In the genomic region with DNA sequence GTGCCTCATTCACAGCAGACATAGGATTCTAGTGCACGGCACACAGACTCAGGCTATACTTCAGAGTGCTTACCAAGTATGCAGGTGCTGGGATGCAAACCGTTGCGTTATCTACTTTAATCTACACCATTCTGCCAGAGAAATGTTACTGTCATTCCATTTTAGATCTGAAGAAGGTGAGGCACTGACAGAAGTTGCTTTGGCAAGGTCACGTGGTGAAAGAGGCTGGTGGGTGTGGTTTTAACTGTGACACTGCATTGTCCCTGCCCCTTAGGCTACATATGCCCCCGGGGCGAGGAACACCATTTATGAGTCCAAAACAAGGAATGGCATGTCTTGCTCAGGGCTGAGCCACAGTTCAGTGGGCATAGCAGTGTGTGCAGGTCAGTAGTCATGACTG, we compare ENCODE assay signal across 9 mouse cellular contexts. TPM values are rescaled to one million over a fixed set of nuclear protein-coding genes. Genes with fewer than 3 reads are reported as not detected.
DNase-seq lines count a peak whose midpoint lies in the region; ATAC-seq and TF ChIP-seq lines count a peak whose summit lies in the region.
"Had no signal": no experiment of that assay in that cellular context is flagged by ENCODE, and none has a peak within 500 bp of the region (broad histone marks: within the 10 kb centered on the region; RNA-seq: fewer than 3 reads in every experiment).

No protein-coding gene starts in this region.

- no peak for ATAC-seq in kidney, postnatal 0 days (replicated peaks; ENCODE audit: low FRiP score, low read depth)
- ATAC-seq in embryonic facial prominence, embryonic 13.5 days (ENCODE audit: insufficient number of reproducible peaks, insufficient read depth, low FRiP score, low TSS enrichment, low read depth), result no peak

- H3K4me1 ChIP-seq in kidney, postnatal 0 days (replicated peaks; ENCODE audit: insufficient read depth, low read length), result peaks cover 26% of the 10 kb centered on the region
- H3K4me1 ChIP-seq in embryonic facial prominence, embryonic 13.5 days, result peaks cover 92% of the 10 kb centered on the region
- peaks cover 39% of the 10 kb centered on the region; the same call in 1 of the 2 replicates for H3K4me1 ChIP-seq in small intestine, adult 2 months (ENCODE audit: control insufficient read depth, insufficient read depth, insufficient read length, low read length)

- H3K4me3 ChIP-seq in kidney, postnatal 0 days (replicated peaks; ENCODE audit: low read depth, low read length), result no peak overlapping the region
- no peak overlapping the region for H3K4me3 ChIP-seq in embryonic facial prominence, embryonic 13.5 days
- no peak overlapping the region for H3K4me3 ChIP-seq in small intestine, adult 2 months (ENCODE audit: low read depth, low read length)
- H3K4me3 ChIP-seq: neural tube, embryonic 13.5 days had no signal

- no peak overlapping the region for H3K9ac ChIP-seq in kidney, postnatal 0 days (ENCODE audit: low read depth, low read length)
- H3K9ac ChIP-seq in embryonic facial prominence, embryonic 13.5 days, result no peak overlapping the region
- H3K9ac ChIP-seq: neural tube, embryonic 13.5 days had no signal

- no peak overlapping the region for H3K4me2 ChIP-seq in kidney, postnatal 0 days (ENCODE audit: low read length)
- no peak overlapping the region for H3K4me2 ChIP-seq in embryonic facial prominence, embryonic 13.5 days
- H3K4me2 ChIP-seq: neural tube, embryonic 13.5 days had no signal

- no peaks in the 10 kb centered on the region for H3K36me3 ChIP-seq in kidney, postnatal 0 days (ENCODE audit: insufficient read depth, low read length)
- H3K36me3 ChIP-seq in embryonic facial prominence, embryonic 13.5 days, result no peaks in the 10 kb centered on the region
- H3K36me3 ChIP-seq in small intestine, adult 2 months (ENCODE audit: control insufficient read depth, insufficient read depth, low read length), result no peaks in the 10 kb centered on the region
- H3K36me3 ChIP-seq: G1E; neural tube, embryonic 13.5 days had no signal

- 79% methylated on average over 6 of the region's 6 CpGs for WGBS in kidney, postnatal 0 days
- 80% methylated on average over 6 of the region's 6 CpGs for WGBS in embryonic facial prominence, embryonic 13.5 days
- 68% methylated on average over 6 of the region's 6 CpGs for WGBS in small intestine, adult 2 months

- TF ChIP-seq CTCF in kidney, postnatal 0 days (IDR thresholded peaks at IDR 0.05; ENCODE audit: low read depth), result no peak
- no peak for TF ChIP-seq CTCF in small intestine, adult 2 months (IDR thresholded peaks at IDR 0.05; ENCODE audit: extremely low read depth, insufficient read length, insufficient replicate concordance, low read depth, low read length)

- DNase-seq in kidney, postnatal 0 days (ENCODE audit: low spot score), result no peak
- DNase-seq in kidney, adult 9 months, result no peak
- DNase-seq in ZHBTc4 (ENCODE audit: low read depth, low spot score), result peak; percentile 76
- no peak for DNase-seq in cerebellum, postnatal 10 days
- DNase-seq in gastrocnemius, postnatal 14 days, result no peak

- H3K27me3 ChIP-seq in kidney, postnatal 0 days (ENCODE audit: insufficient read depth, low read length), result no peaks in the 10 kb centered on the region
- H3K27me3 ChIP-seq in embryonic facial prominence, embryonic 13.5 days, result no peaks in the 10 kb centered on the region
- H3K27me3 ChIP-seq in small intestine, adult 2 months (ENCODE audit: control insufficient read depth, insufficient read depth, low read length), result no peaks in the 10 kb centered on the region
- H3K27me3 ChIP-seq: neural tube, embryonic 13.5 days had no signal

- TF ChIP-seq POLR2A in small intestine, adult 2 months (IDR thresholded peaks at IDR 0.05; ENCODE audit: low read depth, low read length), result no peak

- peak overlapping the region; percentile 72 for H3K27ac ChIP-seq in kidney, postnatal 0 days
- H3K27ac ChIP-seq in embryonic facial prominence, embryonic 13.5 days, result peak overlapping the region; percentile 89
- H3K27ac ChIP-seq in small intestine, adult 2 months (ENCODE audit: insufficient read depth, low read depth, low read length), result peak overlapping the region; percentile 75

- no peaks in the 10 kb centered on the region for H3K9me3 ChIP-seq in kidney, postnatal 0 days (replicated peaks; ENCODE audit: low read length)
- no peaks in the 10 kb centered on the region for H3K9me3 ChIP-seq in embryonic facial prominence, embryonic 13.5 days
- H3K9me3 ChIP-seq: G1E; neural tube, embryonic 13.5 days had no signal

- intact Hi-C loops in gastrocnemius, postnatal 14 days (cut with DNase I; ENCODE audit: low total_unique reads), result no loop called here

RNA-seq across cellular contexts. Expression of a gene that starts 16.7 kb away (rescaled TPM):
- polyA plus RNA-seq in kidney, postnatal 0 days (2015; fragmentation: Nextera tagmentation; extraction: Ambion mirVana), result 158 and 159 TPM in 2 replicates
- 176 and 188 TPM in 2 replicates for polyA plus RNA-seq in embryonic facial prominence, embryonic 13.5 days (2015; fragmentation: Nextera tagmentation; extraction: Ambion mirVana)
- polyA plus RNA-seq in small intestine, adult 2 months (2012; rRNA removed), result 198 and 205 TPM in 2 replicates
- 100 to 1,000 TPM; 177 to 231 TPM for total RNA-seq in gastrocnemius, postnatal 14 days (2021)
